Mouse (Mus musculus) ES-E14 (cell line): ENCODE measurements around the gene Col5a1.

Source experiments
- CHD2 ChIP-seq: IDR thresholded peaks from 2 replicates; pipeline ENCODE4 v1.6.1; 2014; ENCODE audit warnings: mild to moderate bottlenecking, low read depth, low read length, inconsistent platforms
- HCFC1 ChIP-seq: IDR thresholded peaks from 2 replicates; pipeline ENCODE4 v1.6.1; 2012; ENCODE audit warnings: low read length, inconsistent platforms, borderline replicate concordance; ENCODE audit not compliant: insufficient read depth
- ZC3H11A ChIP-seq: IDR thresholded peaks from 2 replicates; pipeline ENCODE4 v1.6.1; 2012; ENCODE audit warnings: low read depth, mild to moderate bottlenecking, inconsistent platforms, low read length, borderline replicate concordance
- ZNF384 ChIP-seq: IDR thresholded peaks from 2 replicates; pipeline ENCODE4 v1.6.1; 2012; ENCODE audit warnings: low read depth, low read length, inconsistent platforms

GRCm38 (mm10) chr2:27981066-27981465, 94.8 kb downstream of the Col5a1 start:
- TF ChIP-seq ZNF384 = no peak
- TF ChIP-seq CHD2 = no peak
- TF ChIP-seq HCFC1 = no peak
- TF ChIP-seq ZC3H11A = no peak
